Mouse (Mus musculus) neural tube, embryonic 13.5 days (tissue): ENCODE results near the gene Gphb5. TPM values are rescaled to one million over a fixed set of nuclear protein-coding genes. Genes with fewer than 3 reads are reported as not detected.

Experiments
- ATAC-seq: fragments of 200-750 bp; cut with Nextera tagmentation; 2 replicates; pipeline ENCODE4 v1.8.0; 2017; ENCODE audit warnings: low read depth, mild to moderate bottlenecking, moderate TSS enrichment, moderate library complexity
- H3K27ac ChIP-seq: fragments of 300-500 bp; sonication (generic); replicated peaks from 2 replicates; pipeline ENCODE4 v1.5.1; 2015; ENCODE audit warnings: moderate library complexity, mild to moderate bottlenecking, inconsistent platforms
- H3K27me3 ChIP-seq: fragments of 300-500 bp; sonication (generic); 2 replicates; pipeline ENCODE4 v1.6.1; 2015; ENCODE audit warnings: mild to moderate bottlenecking, inconsistent platforms
- H3K36me3 ChIP-seq: fragments of 300-500 bp; sonication (generic); 2 replicates; pipeline ENCODE4 v1.6.1; 2015; ENCODE audit warnings: mild to moderate bottlenecking, inconsistent platforms
- H3K4me1 ChIP-seq: fragments of 300-500 bp; sonication (generic); replicated peaks from 2 replicates; pipeline ENCODE4 v1.6.1; 2015; ENCODE audit warnings: inconsistent platforms
- H3K4me2 ChIP-seq: fragments of 300-500 bp; sonication (generic); 2 replicates; pipeline ENCODE4 v1.6.1; 2015; ENCODE audit warnings: inconsistent platforms, mild to moderate bottlenecking, moderate library complexity
- H3K4me3 ChIP-seq: fragments of 300-500 bp; sonication (generic); 2 replicates; pipeline ENCODE4 v1.5.1; 2015; ENCODE audit warnings: mild to moderate bottlenecking, inconsistent platforms
- H3K9ac ChIP-seq: fragments of 300-500 bp; sonication (generic); 2 replicates; pipeline ENCODE4 v1.6.1; 2015; ENCODE audit warnings: moderate library complexity, mild to moderate bottlenecking, inconsistent platforms
- H3K9me3 ChIP-seq: fragments of 300-500 bp; sonication (generic); 2 replicates; pipeline ENCODE4 v1.6.1; 2016; ENCODE audit warnings: inconsistent platforms
- WGBS: fragments of 180-500 bp; shearing (Covaris S2); methylation state at CpG from one replicate; pipeline ENCODE4 v1.1.7; 2015; 5-methylcytosine and 5-hydroxymethylcytosine counted together
- polyA plus RNA-seq: library from polyadenylated mRNA; unstranded; fragments of >200 nt; fragmentation: Nextera tagmentation; extraction: Ambion mirVana; gene quantifications from 2 replicates; pipeline ENCODE4 v1.2.1, GENCODE M21; 2015

The Gphb5 gene
- polyA plus RNA-seq, 1 experiment from 2014 or later, result not detected

GRCm38 (mm10) chr12:75429685-75430396 is 13.3 kb upstream of the Gphb5 start:
- WGBS, result 89% methylated on average over 1 of the region's 1 CpGs
- ATAC-seq, result no peak
- H3K4me2 ChIP-seq, result no peak overlapping the region
- H3K4me1 ChIP-seq, result no peaks in the 10 kb centered on the region
- no peak overlapping the region for H3K4me3 ChIP-seq
- no peaks in the 10 kb centered on the region for H3K9me3 ChIP-seq
- H3K27me3 ChIP-seq, result 0 out of 2 replicates have a peak, but pooled peaks cover 4% of the 10 kb centered on the region
- no peak overlapping the region for H3K27ac ChIP-seq
- no peaks in the 10 kb centered on the region for H3K36me3 ChIP-seq
- H3K9ac ChIP-seq, result no peak overlapping the region

GRCm38 (mm10) chr12:75428719-75429118 is 12.1 kb upstream of the Gphb5 start:
- H3K4me3 ChIP-seq, result no peak overlapping the region
- 87% methylated on average over 6 of the region's 6 CpGs for WGBS
- H3K27me3 ChIP-seq, result 0 out of 2 replicates have a peak, but pooled peaks cover 4% of the 10 kb centered on the region
- ATAC-seq, result no peak
- no peak overlapping the region for H3K9ac ChIP-seq
- H3K4me2 ChIP-seq, result no peak overlapping the region
- H3K4me1 ChIP-seq, result 0 out of 2 replicates have a peak, but pooled peaks cover 2% of the 10 kb centered on the region
- H3K36me3 ChIP-seq, result no peaks in the 10 kb centered on the region
- H3K9me3 ChIP-seq, result no peaks in the 10 kb centered on the region
- H3K27ac ChIP-seq, result no peak overlapping the region

DNA sequence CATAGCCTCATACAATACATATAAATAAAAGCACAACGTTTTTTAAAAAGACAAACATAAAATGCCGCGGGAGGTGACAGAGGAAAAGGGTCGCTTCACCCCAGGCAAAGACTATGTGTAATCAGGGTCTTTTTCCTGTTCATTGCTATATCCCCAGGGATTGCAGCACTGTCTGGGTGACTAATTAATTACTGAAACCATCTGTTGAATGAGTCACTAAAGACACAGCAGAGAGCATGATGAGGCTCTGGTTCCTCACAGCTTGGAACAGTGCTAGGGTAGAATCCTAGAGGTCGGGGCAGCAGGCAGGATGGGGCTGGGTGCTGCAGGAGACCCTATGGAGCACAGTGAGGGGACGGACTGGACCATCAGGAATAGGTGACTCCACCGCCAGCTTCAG is 9.3 kb upstream of the Gphb5 start:
- H3K9ac ChIP-seq, result no peak overlapping the region
- no peak overlapping the region for H3K4me3 ChIP-seq
- no peaks in the 10 kb centered on the region for H3K9me3 ChIP-seq
- H3K36me3 ChIP-seq, result no peaks in the 10 kb centered on the region
- 76% methylated on average over 7 of the region's 7 CpGs for WGBS
- H3K4me1 ChIP-seq, result 0 out of 2 replicates have a peak, but pooled peaks cover 6% of the 10 kb centered on the region
- ATAC-seq, result no peak
- no peak overlapping the region for H3K4me2 ChIP-seq
- H3K27me3 ChIP-seq, result 0 out of 2 replicates have a peak, but pooled peaks cover 4% of the 10 kb centered on the region
- H3K27ac ChIP-seq, result no peak overlapping the region

- H3K27me3 ChIP-seq, result 0 out of 2 replicates have a peak, but pooled peaks cover 4% of the 10 kb centered on the region
- 0 out of 2 replicates have a peak, but pooled peaks cover 6% of the 10 kb centered on the region for H3K4me1 ChIP-seq
- 86% methylated on average over 4 of the region's 4 CpGs for WGBS
- no peak overlapping the region for H3K27ac ChIP-seq
- no peak overlapping the region for H3K9ac ChIP-seq
- ATAC-seq, result no peak
- no peak overlapping the region for H3K4me3 ChIP-seq
- no peaks in the 10 kb centered on the region for H3K36me3 ChIP-seq
- H3K9me3 ChIP-seq, result no peaks in the 10 kb centered on the region
- no peak overlapping the region for H3K4me2 ChIP-seq
Measured at GRCm38 (mm10) chr12:75424817-75425216, 8.2 kb upstream of the Gphb5 start.

- Histone ChIP-seq H3K9ac (no peak overlapping the region), H3K4me1 (0 out of 2 replicates have a peak, but pooled peaks cover 6% of the 10 kb centered on the region), H3K4me3 (no peak overlapping the region), H3K27ac (no peak overlapping the region), H3K36me3 (no peaks in the 10 kb centered on the region), H3K4me2 (no peak overlapping the region), H3K27me3 (0 out of 2 replicates have a peak, but pooled peaks cover 3% of the 10 kb centered on the region), H3K9me3 (no peaks in the 10 kb centered on the region)
- ATAC-seq, result peak; percentile 50; the same call in 1 of the 2 replicates
- WGBS, result 45% methylated on average over 7 of the region's 7 CpGs
Measured at GRCm38 (mm10) chr12:75424359-75424758, 7.8 kb upstream of the Gphb5 start.

GRCm38 (mm10) chr12:75414991-75415390 is 1.6 kb downstream of the Gphb5 start:
- no peak for ATAC-seq
- H3K4me3 ChIP-seq, result no peak overlapping the region
- no peaks in the 10 kb centered on the region for H3K9me3 ChIP-seq
- H3K4me1 ChIP-seq, result no peaks in the 10 kb centered on the region
- H3K36me3 ChIP-seq, result no peaks in the 10 kb centered on the region
- no peaks in the 10 kb centered on the region for H3K27me3 ChIP-seq
- no peak overlapping the region for H3K4me2 ChIP-seq
- 75% methylated on average over 6 of the region's 6 CpGs for WGBS
- H3K9ac ChIP-seq, result no peak overlapping the region
- no peak overlapping the region for H3K27ac ChIP-seq

DNA sequence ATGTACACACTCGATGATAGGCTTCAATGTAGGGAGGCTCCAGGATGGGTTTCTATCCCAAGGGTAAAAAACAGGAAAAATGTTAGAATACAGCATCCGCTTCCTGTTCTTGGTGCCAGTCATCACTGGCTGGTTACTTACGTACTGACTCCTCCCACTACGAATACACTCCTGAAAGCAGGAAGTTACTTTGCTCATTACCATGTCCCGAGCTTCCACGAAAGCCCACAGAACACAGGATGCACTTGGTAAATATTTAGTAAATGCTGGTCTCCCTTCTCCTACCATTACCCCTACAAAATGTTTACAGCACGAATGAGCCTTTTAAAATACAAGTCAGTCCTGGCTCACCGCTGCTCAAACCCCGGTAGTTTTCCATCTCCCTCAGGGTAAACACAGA is 3.6 kb downstream of the Gphb5 start:
- 85% methylated on average over 9 of the region's 9 CpGs for WGBS
- H3K27me3 ChIP-seq, result no peaks in the 10 kb centered on the region
- no peaks in the 10 kb centered on the region for H3K4me1 ChIP-seq
- H3K27ac ChIP-seq, result no peak overlapping the region
- ATAC-seq, result no peak
- no peak overlapping the region for H3K4me2 ChIP-seq
- H3K4me3 ChIP-seq, result no peak overlapping the region
- H3K36me3 ChIP-seq, result no peaks in the 10 kb centered on the region
- H3K9ac ChIP-seq, result no peak overlapping the region
- H3K9me3 ChIP-seq, result no peaks in the 10 kb centered on the region

GRCm38 (mm10) chr12:75397077-75397476 is 19.5 kb downstream of the Gphb5 start:
- Histone ChIP-seq H3K27ac (no peak overlapping the region), H3K4me3 (no peak overlapping the region), H3K36me3 (no peaks in the 10 kb centered on the region), H3K27me3 (no peaks in the 10 kb centered on the region), H3K4me1 (no peaks in the 10 kb centered on the region), H3K4me2 (no peak overlapping the region), H3K9me3 (no peaks in the 10 kb centered on the region), H3K9ac (no peak overlapping the region)
- ATAC-seq, result no peak
- WGBS, result 48% methylated on average over 7 of the region's 7 CpGs

DNA sequence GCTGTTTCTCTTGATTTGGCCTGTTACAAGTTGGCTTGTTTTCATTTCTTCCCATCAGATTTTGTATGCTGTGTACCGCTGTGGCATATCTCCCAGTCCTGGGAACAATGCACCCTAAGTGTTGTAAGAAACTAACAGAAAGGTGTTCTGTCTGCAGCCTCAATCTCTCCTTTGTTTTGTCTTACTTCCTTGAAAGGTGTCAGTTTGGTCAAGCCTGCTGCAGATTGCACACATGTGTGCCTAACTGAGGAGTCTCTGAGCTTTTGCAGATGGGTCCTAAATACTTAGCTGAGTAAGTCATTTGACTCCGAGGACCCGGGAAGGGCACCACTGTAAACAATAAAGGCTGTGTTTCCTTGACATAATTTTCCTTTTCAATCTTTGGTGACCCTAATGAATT is 20.0 kb downstream of the Gphb5 start:
- no peaks in the 10 kb centered on the region for H3K4me1 ChIP-seq
- no peak overlapping the region for H3K9ac ChIP-seq
- H3K27ac ChIP-seq, result no peak overlapping the region
- ATAC-seq, result no peak
- H3K4me2 ChIP-seq, result no peak overlapping the region
- WGBS, result 65% methylated on average over 3 of the region's 3 CpGs
- no peaks in the 10 kb centered on the region for H3K9me3 ChIP-seq
- H3K36me3 ChIP-seq, result no peaks in the 10 kb centered on the region
- no peaks in the 10 kb centered on the region for H3K27me3 ChIP-seq
- H3K4me3 ChIP-seq, result no peak overlapping the region

GRCm38 (mm10) chr12:75394011-75394773 is 22.4 kb downstream of the Gphb5 start:
- 81% methylated on average over 20 of the region's 20 CpGs for WGBS
- peaks cover 4% of the 10 kb centered on the region; the same call in 1 of the 2 replicates for H3K4me1 ChIP-seq
- H3K4me2 ChIP-seq, result no peak overlapping the region
- H3K27ac ChIP-seq, result no peak overlapping the region
- no peaks in the 10 kb centered on the region for H3K27me3 ChIP-seq
- H3K36me3 ChIP-seq, result no peaks in the 10 kb centered on the region
- H3K9me3 ChIP-seq, result no peaks in the 10 kb centered on the region
- ATAC-seq, result no peak
- no peak overlapping the region for H3K4me3 ChIP-seq
- H3K9ac ChIP-seq, result no peak overlapping the region

DNA sequence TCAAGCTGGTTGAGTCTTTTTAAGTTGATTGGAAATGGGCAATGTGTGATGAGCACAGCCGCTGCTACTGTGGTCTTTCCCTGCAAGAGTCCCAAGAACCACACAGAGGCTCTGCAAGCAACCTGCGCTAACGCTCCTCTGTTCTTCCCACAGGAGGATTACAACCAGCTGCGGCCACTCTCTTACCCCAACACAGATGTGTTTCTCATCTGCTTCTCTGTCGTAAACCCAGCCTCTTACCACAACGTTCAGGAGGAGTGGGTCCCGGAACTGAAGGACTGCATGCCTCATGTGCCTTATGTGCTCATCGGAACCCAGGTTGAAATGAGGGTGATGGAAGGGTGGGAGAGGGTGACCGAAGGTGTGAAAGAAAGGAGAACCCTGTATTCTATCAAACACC is 25.1 kb downstream of the Gphb5 start:
- H3K9me3 ChIP-seq, result no peaks in the 10 kb centered on the region
- H3K36me3 ChIP-seq, result no peaks in the 10 kb centered on the region
- H3K4me2 ChIP-seq, result no peak overlapping the region
- H3K27me3 ChIP-seq, result no peaks in the 10 kb centered on the region
- no peak for ATAC-seq
- no peak overlapping the region for H3K9ac ChIP-seq
- WGBS, result 75% methylated on average over 9 of the region's 9 CpGs
- peaks cover 4% of the 10 kb centered on the region; the same call in 1 of the 2 replicates for H3K4me1 ChIP-seq
- no peak overlapping the region for H3K4me3 ChIP-seq
- H3K27ac ChIP-seq, result no peak overlapping the region
